27 mouse cellular contexts compared by ENCODE assay signal in the genomic region with DNA sequence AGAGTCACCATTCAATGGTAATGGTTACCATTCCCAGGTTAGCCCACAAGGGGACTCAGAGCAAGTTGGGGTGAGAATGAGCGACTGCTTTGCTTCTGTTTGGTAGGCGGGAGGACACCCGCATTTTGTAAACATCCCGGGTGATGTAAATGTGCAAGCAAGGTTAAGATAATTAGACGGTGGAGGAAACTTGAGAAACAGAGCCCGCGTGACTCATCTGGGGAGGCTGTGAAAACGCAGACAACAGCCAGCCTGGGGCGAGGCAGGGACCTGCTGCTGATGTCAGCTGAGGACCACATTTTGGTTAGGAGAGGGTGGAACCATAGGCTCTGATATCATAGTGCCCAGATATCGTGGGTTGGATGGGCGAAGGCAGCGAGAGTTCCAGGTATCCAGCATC. TPM values are rescaled to one million over a fixed set of nuclear protein-coding genes. Genes with fewer than 3 reads are reported as not detected.
DNase-seq lines count a peak whose midpoint lies in the region; ATAC-seq and TF ChIP-seq lines count a peak whose summit lies in the region.
"Had no signal": no experiment of that assay in that cellular context is flagged by ENCODE, and none has a peak within 500 bp of the region (broad histone marks: within the 10 kb centered on the region; RNA-seq: fewer than 3 reads in every experiment).

No protein-coding gene starts in this region.

- H3K4me1 ChIP-seq in stomach, postnatal 0 days (replicated peaks; ENCODE audit: control insufficient read depth, insufficient read depth): no peaks in the 10 kb centered on the region
- H3K4me1 ChIP-seq in heart, embryonic 12.5 days (replicated peaks): peaks cover 9% of the 10 kb centered on the region
- H3K4me1 ChIP-seq: forebrain, embryonic 12.5 days had no signal

- H3K9me3 ChIP-seq in stomach, postnatal 0 days (ENCODE audit: control insufficient read depth, low read length): no peaks in the 10 kb centered on the region
- no peaks in the 10 kb centered on the region for H3K9me3 ChIP-seq in heart, embryonic 12.5 days (replicated peaks)
- H3K9me3 ChIP-seq: embryonic facial prominence, embryonic 10.5 days; embryonic facial prominence, embryonic 13.5 days; forebrain, embryonic 12.5 days; forebrain, embryonic 15.5 days; G1E; heart, embryonic 13.5 days had no signal

- H3K27me3 ChIP-seq in stomach, postnatal 0 days (ENCODE audit: control insufficient read depth, insufficient read depth, low read length): no peaks in the 10 kb centered on the region
- peaks cover 42% of the 10 kb centered on the region for H3K27me3 ChIP-seq in heart, embryonic 12.5 days (replicated peaks)
- H3K27me3 ChIP-seq: embryonic facial prominence, embryonic 13.5 days; forebrain, embryonic 15.5 days had no signal

- H3K27ac ChIP-seq in stomach, postnatal 0 days (replicated peaks): no peak overlapping the region
- H3K27ac ChIP-seq in heart, embryonic 12.5 days (ENCODE audit: poor library complexity, severe bottlenecking): no peak overlapping the region
- H3K27ac ChIP-seq: embryonic facial prominence, embryonic 10.5 days; embryonic facial prominence, embryonic 13.5 days; forebrain, embryonic 12.5 days; forebrain, embryonic 15.5 days; heart, embryonic 13.5 days; hindbrain, embryonic 14.5 days; hindbrain, postnatal 0 days had no signal

- DNase-seq in adrenal gland, postnatal 14 days: peak; percentile 31
- no peak for DNase-seq in adrenal gland, adult 18-20 months (ENCODE audit: low spot score in 2 of 2)
- DNase-seq in MN1 (ENCODE audit: low spot score): peak; percentile 70
- DNase-seq in stomach, postnatal 0 days (ENCODE audit: low spot score): peak; percentile 37
- no peak for DNase-seq in layer of hippocampus, adult 9-10 months (ENCODE audit: low spot score)
- DNase-seq: adrenal gland, adult 8-10 months; cerebellum, adult 11-12 months; cerebellum, adult 8-10 months; cerebellum, postnatal 10 days; cerebellum, postnatal 36 days; embryo, embryonic 11 days; gastrocnemius, postnatal 25 days; heart, adult 18-20 months; heart, postnatal 14 days; heart, postnatal 4 days had no signal

- H3K4me3 ChIP-seq in stomach, postnatal 0 days (ENCODE audit: low read depth, low read length): no peak overlapping the region
- H3K4me3 ChIP-seq in heart, embryonic 12.5 days: no peak overlapping the region
- H3K4me3 ChIP-seq: embryonic facial prominence, embryonic 10.5 days; embryonic facial prominence, embryonic 13.5 days; erythroblast, embryonic 14.5 days; forebrain, embryonic 12.5 days; forebrain, embryonic 15.5 days; heart, embryonic 13.5 days had no signal

- ATAC-seq in stomach, postnatal 0 days (ENCODE audit: low FRiP score, low TSS enrichment): no peak
- ATAC-seq in heart, embryonic 12.5 days (ENCODE audit: insufficient number of reproducible peaks, low FRiP score): no peak
- ATAC-seq: forebrain, embryonic 15.5 days; hindbrain, postnatal 0 days; inflammation-experienced regulatory T-cells, adult 6 months; intestine, embryonic 16.5 days had no signal

- TF ChIP-seq CTCF in stomach, postnatal 0 days (IDR thresholded peaks at IDR 0.05; ENCODE audit: low read depth): no peak

- WGBS in stomach, postnatal 0 days: 70% methylated on average over 12 of the region's 12 CpGs
- WGBS in heart, embryonic 12.5 days: 77% methylated on average over 12 of the region's 12 CpGs

- no peak for TF ChIP-seq EP300 in stomach, postnatal 0 days (optimal IDR thresholded peaks at IDR 0.05)

- no peak overlapping the region for H3K4me2 ChIP-seq in stomach, postnatal 0 days (replicated peaks; ENCODE audit: low read depth)
- H3K4me2 ChIP-seq in heart, embryonic 12.5 days: no peak overlapping the region
- H3K4me2 ChIP-seq: embryonic facial prominence, embryonic 13.5 days; forebrain, embryonic 12.5 days; forebrain, embryonic 15.5 days; heart, embryonic 13.5 days; hindbrain, embryonic 14.5 days had no signal

- H3K9ac ChIP-seq in stomach, postnatal 0 days (ENCODE audit: low read length): no peak overlapping the region
- no peak overlapping the region for H3K9ac ChIP-seq in heart, embryonic 12.5 days
- H3K9ac ChIP-seq: embryonic facial prominence, embryonic 13.5 days; forebrain, embryonic 12.5 days; forebrain, embryonic 15.5 days; heart, embryonic 13.5 days; hindbrain, embryonic 14.5 days had no signal

- no peaks in the 10 kb centered on the region for H3K36me3 ChIP-seq in stomach, postnatal 0 days (ENCODE audit: control insufficient read depth, insufficient read depth, low read length)
- no peaks in the 10 kb centered on the region for H3K36me3 ChIP-seq in heart, embryonic 12.5 days
- H3K36me3 ChIP-seq: embryonic facial prominence, embryonic 10.5 days; embryonic facial prominence, embryonic 13.5 days; forebrain, embryonic 12.5 days; forebrain, embryonic 15.5 days; G1E; heart, embryonic 13.5 days had no signal

RNA-seq across cellular contexts. Expression of a gene that starts 52.6 kb away (rescaled TPM):
- total RNA-seq in adrenal gland, postnatal 14 days (2021): 9.9 and 10.2 TPM in 2 replicates
- 10 to 100 TPM; 14.6 to 15.2 TPM for total RNA-seq in adrenal gland, adult 18-20 months (2021)
- 0.86 and 0.87 TPM in 2 replicates for polyA plus RNA-seq in stomach, postnatal 0 days (2015; fragmentation: Nextera tagmentation; extraction: Ambion mirVana)
- 4.1 and 4.3 TPM in 2 replicates for polyA plus RNA-seq in heart, embryonic 12.5 days (2016; fragmentation: Nextera tagmentation; extraction: Ambion mirVana)

Comparison
In these comparisons a context has a peak if more than half of its experiments do, and no peak if none do; other contexts are left out.
1. DNase-seq: peak in adrenal gland, postnatal 14 days (single experiment), MN1 (single experiment) and stomach, postnatal 0 days (single experiment); none in adrenal gland, adult 18-20 months (0 of 2) and layer of hippocampus, adult 9-10 months (single experiment).